ENCODE assay signal across 8 mouse cellular contexts in genomic region chr3:27572305-27572704, GRCm38 (mm10).
A peak's percentile ranks its signal among the peaks of the same experiment; 100 is the strongest.
DNase-seq lines count a peak whose midpoint lies in the region; ATAC-seq and TF ChIP-seq lines count a peak whose summit lies in the region.

No protein-coding gene starts in this region.

- TF ChIP-seq EP300 in lung, postnatal 0 days (IDR thresholded peaks at IDR 0.05) = no peak

- H3K9ac ChIP-seq in liver, adult 2 months (ENCODE audit: low read depth, low read length) = no peak overlapping the region
- no peak overlapping the region for H3K9ac ChIP-seq in hindbrain, embryonic 16.5 days (ENCODE audit: low read depth, low read length)
- H3K9ac ChIP-seq in lung, postnatal 0 days (replicated peaks; ENCODE audit: low read depth) = no peak overlapping the region

- peak; percentile 63 for DNase-seq in liver, adult 2 months (ENCODE audit: extremely low read depth, low read depth, low spot score)
- DNase-seq in liver = no peak
- DNase-seq in brain, embryonic 14.5 days (ENCODE audit: low read depth) = peak; percentile 51
- DNase-seq in lung, postnatal 0 days (ENCODE audit: low spot score) = peak; percentile 56
- DNase-seq in right cerebral cortex, adult 18-20 months = no peak
- DNase-seq in T-cell, adult 2 months (ENCODE audit: low spot score) = no peak

- H3K9me3 ChIP-seq in hindbrain, embryonic 16.5 days (ENCODE audit: control insufficient read depth, low read length) = no peaks in the 10 kb centered on the region
- no peaks in the 10 kb centered on the region for H3K9me3 ChIP-seq in lung, postnatal 0 days (ENCODE audit: low read length)

- H3K79me2 ChIP-seq in liver, adult 2 months (ENCODE audit: control insufficient read depth, insufficient read depth, low read length) = peaks cover 8% of the 10 kb centered on the region; the same call in 1 of the 2 replicates

- no peaks in the 10 kb centered on the region for H3K27me3 ChIP-seq in liver, adult 2 months (ENCODE audit: control insufficient read depth, insufficient read depth, low read length)
- H3K27me3 ChIP-seq in hindbrain, embryonic 16.5 days (replicated peaks; ENCODE audit: control insufficient read depth, insufficient read depth, low read length) = no peaks in the 10 kb centered on the region
- no peaks in the 10 kb centered on the region for H3K27me3 ChIP-seq in lung, postnatal 0 days (replicated peaks; ENCODE audit: insufficient read depth, low read length)

- peaks cover 3% of the 10 kb centered on the region; the same call in 1 of the 2 replicates for H3K4me1 ChIP-seq in liver, adult 2 months (ENCODE audit: control insufficient read depth, insufficient read depth, low read length)
- peaks cover 3% of the 10 kb centered on the region; the same call in 1 of the 2 replicates for H3K4me1 ChIP-seq in hindbrain, embryonic 16.5 days (ENCODE audit: control insufficient read depth, insufficient read depth, low read depth, low read length)
- H3K4me1 ChIP-seq in lung, postnatal 0 days (ENCODE audit: insufficient read depth, low read depth, low read length) = peaks cover 8% of the 10 kb centered on the region; the same call in 1 of the 2 replicates

- 45% methylated on average over 6 of the region's 6 CpGs for WGBS in liver, adult 2 months
- 66% methylated on average over 6 of the region's 6 CpGs for WGBS in hindbrain, embryonic 16.5 days
- 47% methylated on average over 6 of the region's 6 CpGs for WGBS in lung, postnatal 0 days

- H3K4me3 ChIP-seq in liver, adult 2 months (ENCODE audit: insufficient read depth, low read depth, low read length) = no peak overlapping the region
- H3K4me3 ChIP-seq in hindbrain, embryonic 16.5 days (ENCODE audit: low read length) = no peak overlapping the region
- H3K4me3 ChIP-seq in lung, postnatal 0 days (ENCODE audit: low read depth, low read length) = no peak overlapping the region

- ATAC-seq in hindbrain, embryonic 16.5 days = peak; percentile 53; the same call in 1 of the 2 replicates
- ATAC-seq in lung, postnatal 0 days = peak; percentile 40; the same call in 1 of the 2 replicates
- no peak for ATAC-seq in monocyte, adult 5-6 weeks (replicated peaks; ENCODE audit: insufficient number of reproducible peaks, low FRiP score, low TSS enrichment, poor library complexity, severe bottlenecking)

- H3K36me3 ChIP-seq in liver, adult 2 months (ENCODE audit: control insufficient read depth, insufficient read depth, low read length) = no peaks in the 10 kb centered on the region
- no peaks in the 10 kb centered on the region for H3K36me3 ChIP-seq in hindbrain, embryonic 16.5 days (ENCODE audit: control insufficient read depth, insufficient read depth, low read length)
- H3K36me3 ChIP-seq in lung, postnatal 0 days (ENCODE audit: insufficient read depth, low read length) = no peaks in the 10 kb centered on the region

- peak; percentile 57 for TF ChIP-seq CTCF in liver, adult 2 months (IDR thresholded peaks at IDR 0.05; ENCODE audit: low read depth, low read length)
- peak; percentile 37; the same call in 1 of the 2 replicates for TF ChIP-seq CTCF in brain, embryonic 14.5 days (IDR thresholded peaks at IDR 0.05; ENCODE audit: borderline replicate concordance, extremely low read depth, insufficient read depth, insufficient read length)
- TF ChIP-seq CTCF in lung, postnatal 0 days (IDR thresholded peaks at IDR 0.05) = peak; percentile 62

- no peak overlapping the region for H3K27ac ChIP-seq in liver, adult 2 months (replicated peaks; ENCODE audit: insufficient read depth, low read depth, low read length)
- H3K27ac ChIP-seq in hindbrain, embryonic 16.5 days (ENCODE audit: low read depth, low read length) = no peak overlapping the region
- H3K27ac ChIP-seq in lung, postnatal 0 days (ENCODE audit: low read length) = no peak overlapping the region

- no peak overlapping the region for H3K4me2 ChIP-seq in hindbrain, embryonic 16.5 days (ENCODE audit: low read length)
- no peak overlapping the region for H3K4me2 ChIP-seq in lung, postnatal 0 days (replicated peaks; ENCODE audit: low read depth, low read length)

- no peak for TF ChIP-seq POLR2A in liver, adult 2 months (IDR thresholded peaks at IDR 0.05; ENCODE audit: extremely low read depth, insufficient read depth, low read length)
- TF ChIP-seq POLR2A in brain, embryonic 14.5 days (IDR thresholded peaks at IDR 0.05; ENCODE audit: borderline replicate concordance, extremely low read depth, insufficient read depth, insufficient read length, poor library complexity, severe bottlenecking) = no peak

Comparison
In these comparisons a context has a peak if more than half of its experiments do, and no peak if none do; other contexts are left out.
1. DNase-seq: peak in liver, adult 2 months (single experiment), brain, embryonic 14.5 days (single experiment) and lung, postnatal 0 days (single experiment); none in liver (single experiment), right cerebral cortex, adult 18-20 months (single experiment) and T-cell, adult 2 months (single experiment).
2. Peak in every context shown above with its lines, with median percentiles within 50 percentile points of each other: CTCF ChIP-seq.